Comparison of ENCODE assay signal across 8 mouse cellular contexts in the genomic region with DNA sequence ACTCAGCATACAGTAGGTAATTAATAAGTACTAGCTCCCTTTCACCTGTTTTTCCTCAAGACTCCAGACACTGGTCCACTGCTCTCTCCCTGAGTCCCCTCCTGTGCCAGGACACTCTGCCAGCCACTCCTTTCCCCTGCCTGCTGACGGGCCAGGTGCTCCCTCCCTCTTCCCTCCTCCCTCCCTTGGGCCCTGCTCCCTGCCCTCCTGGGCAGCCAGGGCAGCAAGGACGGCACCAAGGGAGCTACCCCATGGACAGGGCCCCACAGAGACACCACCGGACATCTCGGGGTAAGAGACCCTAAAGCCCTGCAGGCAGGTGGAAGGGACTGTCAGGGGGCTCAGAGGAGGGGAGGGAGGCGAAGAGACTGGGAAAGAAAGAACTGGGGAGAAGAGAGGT. TPM values are rescaled to one million over a fixed set of nuclear protein-coding genes. Genes with fewer than 3 reads are reported as not detected.
DNase-seq lines count a peak whose midpoint lies in the region; ATAC-seq lines count a peak whose summit lies in the region.

A gene (plus strand): TSS at position 154 of the 400 bp plus-strand sequence.

- no peak for ATAC-seq in embryonic facial prominence, embryonic 15.5 days (ENCODE audit: insufficient number of reproducible peaks, low FRiP score, low TSS enrichment, low read depth)
- ATAC-seq in heart, embryonic 16.5 days (replicated peaks; ENCODE audit: extremely low read depth, insufficient read depth, low FRiP score), result 0 out of 2 replicates have a peak, but pooled peaks have one; percentile 25

- H3K9me3 ChIP-seq in embryonic facial prominence, embryonic 15.5 days (replicated peaks), result no peaks in the 10 kb centered on the region
- H3K9me3 ChIP-seq in heart, embryonic 16.5 days (replicated peaks; ENCODE audit: control insufficient read depth, low read length), result no peaks in the 10 kb centered on the region

- peak within 1 kb of the TSS; percentile 42 for H3K4me2 ChIP-seq in embryonic facial prominence, embryonic 15.5 days (replicated peaks)
- peak within 1 kb of the TSS; percentile 64 for H3K4me2 ChIP-seq in heart, embryonic 16.5 days (ENCODE audit: low read depth, low read length)

- H3K4me1 ChIP-seq in embryonic facial prominence, embryonic 15.5 days, result peaks cover 37% of the 10 kb centered on the region
- H3K4me1 ChIP-seq in heart, embryonic 16.5 days (ENCODE audit: control insufficient read depth, insufficient read depth, low read length), result peaks cover 24% of the 10 kb centered on the region

- H3K9ac ChIP-seq in embryonic facial prominence, embryonic 15.5 days, result no peak within 1 kb of the TSS
- peak within 1 kb of the TSS; percentile 70 for H3K9ac ChIP-seq in heart, embryonic 16.5 days (ENCODE audit: low read length)

- H3K36me3 ChIP-seq in embryonic facial prominence, embryonic 15.5 days, result no peaks in the 10 kb centered on the region
- no peaks in the 10 kb centered on the region for H3K36me3 ChIP-seq in heart, embryonic 16.5 days (ENCODE audit: control insufficient read depth, insufficient read depth)

- peak within 1 kb of the TSS; percentile 49 for H3K27ac ChIP-seq in embryonic facial prominence, embryonic 15.5 days (replicated peaks)
- peak within 1 kb of the TSS; percentile 44 for H3K27ac ChIP-seq in heart, embryonic 16.5 days (ENCODE audit: low read length)

- 20% methylated on average over 5 of the region's 5 CpGs for WGBS in embryonic facial prominence, embryonic 15.5 days
- 10% methylated on average over 5 of the region's 5 CpGs for WGBS in heart, embryonic 16.5 days

- peak within 1 kb of the TSS; percentile 29 for H3K4me3 ChIP-seq in embryonic facial prominence, embryonic 15.5 days (replicated peaks)
- peak within 1 kb of the TSS; percentile 52 for H3K4me3 ChIP-seq in heart, embryonic 16.5 days (ENCODE audit: low read length)

- DNase-seq in retina, postnatal 1 day, result peak; percentile 32
- DNase-seq in retina, embryonic 14.5 days (ENCODE audit: low spot score), result no peak
- DNase-seq in kidney, postnatal 10 days, result peak; percentile 78
- peak; percentile 53 to 73 for DNase-seq in lung, postnatal 4 days
- no peak for DNase-seq in right cerebral cortex, postnatal 36 days (ENCODE audit: low spot score in 2 of 2)
- DNase-seq in B cell, adult 2 months, result no peak

- no peaks in the 10 kb centered on the region for H3K27me3 ChIP-seq in embryonic facial prominence, embryonic 15.5 days
- H3K27me3 ChIP-seq in heart, embryonic 16.5 days (ENCODE audit: control insufficient read depth, insufficient read depth, low read length), result no peaks in the 10 kb centered on the region

RNA-seq across cellular contexts. Expression of the gene that starts here (rescaled TPM):
- polyA plus RNA-seq in embryonic facial prominence, embryonic 15.5 days (2015; fragmentation: Nextera tagmentation; extraction: Ambion mirVana), result 3.6 and 4.2 TPM in 2 replicates
- 10.1 and 15.1 TPM in 2 replicates for polyA plus RNA-seq in heart, embryonic 16.5 days (2015; fragmentation: Nextera tagmentation; extraction: Ambion mirVana)

Comparison
In these comparisons a context has a peak if more than half of its experiments do, and no peak if none do; other contexts are left out.
1. DNase-seq: peak in retina, postnatal 1 day (single experiment), kidney, postnatal 10 days (single experiment) and lung, postnatal 4 days (2 of 2); none in retina, embryonic 14.5 days (single experiment), right cerebral cortex, postnatal 36 days (0 of 2) and B cell, adult 2 months (0 of 2).